Mouse (Mus musculus): ENCODE results near the gene Prickle3. TPM values are rescaled to one million over a fixed set of nuclear protein-coding genes. Genes with fewer than 3 reads are reported as not detected.
"Not testable (repeated sequence)": the region's sequence is repeated elsewhere in the genome, so short reads cannot be mapped to it uniquely, and the experiment has no call there.

Gene Prickle3
- total RNA-seq, 2 experiments from 2014 or later, result 2.6 to 8.4 TPM

DNA sequence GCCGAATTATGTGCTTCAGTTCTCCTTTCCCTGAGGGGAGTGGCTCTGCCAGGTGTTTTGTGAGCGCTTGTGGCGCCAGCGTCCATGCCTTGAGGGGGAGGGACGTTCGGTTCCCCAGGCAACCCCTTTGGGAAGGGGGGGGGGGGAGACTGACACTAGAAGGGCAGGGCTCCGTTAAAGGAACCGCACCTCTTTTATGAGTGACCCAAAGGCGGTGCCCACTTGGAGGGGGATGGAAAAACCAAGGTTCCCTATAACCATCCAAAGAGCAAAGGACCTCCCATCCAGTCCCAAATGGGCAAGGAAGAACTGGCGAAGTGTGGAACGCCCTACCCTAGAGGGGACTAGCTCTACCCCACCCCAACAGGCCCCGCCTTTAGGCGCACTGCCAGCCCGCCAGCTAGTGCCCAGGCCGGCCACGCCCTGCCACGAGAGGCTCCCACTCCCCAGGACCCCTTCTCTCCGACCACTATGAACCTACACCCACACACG lies 13.4 kb downstream of the Prickle3 start:
- peak; percentile 54 for ATAC-seq (replicated peaks; ENCODE audit: poor library complexity, severe bottlenecking)

DNA sequence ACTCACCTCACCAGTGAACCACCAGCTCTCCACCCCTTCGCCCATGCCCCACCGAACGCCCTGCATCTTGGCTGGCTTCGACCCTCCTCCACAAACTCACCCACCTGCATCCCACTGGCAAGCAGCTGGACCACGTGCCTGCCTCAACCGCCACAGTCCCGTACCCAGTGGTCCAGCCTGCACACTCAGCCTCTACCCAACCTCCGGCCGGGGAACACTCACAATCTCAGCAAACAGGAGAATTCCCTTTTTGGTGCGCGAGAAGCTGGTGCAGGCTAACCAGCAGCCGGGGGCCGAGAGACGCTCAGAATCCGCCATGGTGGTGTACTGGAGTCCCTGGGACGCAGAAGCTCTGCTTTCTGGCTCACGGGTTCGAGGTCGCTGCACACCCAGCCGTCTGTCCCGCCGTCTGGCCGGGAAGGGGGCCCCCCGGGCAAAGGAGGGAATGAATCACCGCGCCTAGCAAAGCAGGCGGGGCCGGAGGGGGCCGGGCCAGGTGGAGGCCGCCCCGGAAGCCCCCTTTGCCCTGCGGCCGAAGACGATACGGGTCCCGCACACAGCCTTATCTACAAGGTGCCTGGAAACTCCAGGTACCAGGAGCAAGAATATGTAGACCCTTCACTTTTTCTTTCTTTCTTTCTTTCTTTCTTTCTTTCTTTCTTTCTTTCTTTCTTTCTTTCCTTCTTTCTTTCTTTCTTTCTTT lies 14.0 kb downstream of the Prickle3 start, which contains the start of gene Plp2:
Gene Plp2 (minus strand): TSS at position 470 of the 703 bp plus-strand sequence.
- ATAC-seq (replicated peaks; ENCODE audit: poor library complexity, severe bottlenecking), result peak; percentile 4; the same call in 1 of the 2 replicates

DNA sequence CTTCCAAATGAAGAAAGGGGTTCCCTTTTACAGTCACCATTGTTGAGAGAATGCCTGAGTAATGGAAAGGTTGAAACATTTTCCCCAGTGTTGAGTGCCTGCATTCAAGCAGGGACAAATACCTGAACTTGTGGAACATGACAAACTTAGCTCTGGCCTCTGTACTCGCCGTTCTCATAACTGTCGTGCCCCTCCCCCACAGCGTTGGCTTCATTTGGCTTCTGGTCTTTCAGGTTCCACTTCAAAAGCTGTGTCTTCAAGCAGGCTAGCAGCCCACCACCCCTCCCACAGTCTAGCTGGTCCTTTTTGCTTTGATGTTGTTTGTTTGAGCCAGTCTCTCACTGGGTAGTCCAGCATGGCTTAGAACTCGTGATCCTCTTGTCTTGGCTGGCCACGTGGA lies 15.7 kb downstream of the Prickle3 start:
- no peak for ATAC-seq (replicated peaks; ENCODE audit: poor library complexity, severe bottlenecking)

DNA sequence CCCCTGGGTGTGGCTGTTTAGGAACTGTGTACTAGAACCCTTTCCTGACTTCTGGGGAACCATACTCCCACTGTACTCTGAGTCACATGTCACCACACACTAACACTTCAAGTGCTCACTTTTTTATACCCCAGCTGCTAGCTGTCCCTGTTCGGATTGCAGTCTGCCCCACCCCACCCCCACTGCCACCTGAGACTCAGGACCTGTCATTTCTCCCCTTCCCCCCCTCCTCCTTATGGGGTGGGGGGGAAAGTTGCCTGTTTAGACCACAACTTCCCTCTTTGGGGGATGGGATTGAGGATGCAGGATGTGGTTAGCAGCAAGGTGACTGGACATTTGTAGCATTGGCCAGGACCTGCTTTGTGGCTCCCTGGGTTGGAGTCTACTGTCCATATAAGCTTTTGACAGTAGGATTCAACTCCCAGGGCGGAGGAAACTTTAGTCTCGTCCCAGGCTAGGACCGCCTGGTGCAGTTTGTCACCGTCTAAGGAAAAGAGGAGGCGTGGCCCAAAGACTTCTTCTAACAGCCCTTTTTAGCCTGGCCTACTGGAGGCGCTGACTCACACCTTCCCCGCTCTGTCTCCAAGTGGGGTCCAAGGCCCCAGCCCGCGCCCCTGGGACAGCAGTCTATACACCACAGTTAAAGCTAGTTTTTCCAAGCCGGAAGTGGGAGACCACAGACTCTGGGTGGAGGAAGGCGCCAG lies 16.7 kb downstream of the Prickle3 start:
- peak; percentile 61 for ATAC-seq (replicated peaks; ENCODE audit: poor library complexity, severe bottlenecking)

DNA sequence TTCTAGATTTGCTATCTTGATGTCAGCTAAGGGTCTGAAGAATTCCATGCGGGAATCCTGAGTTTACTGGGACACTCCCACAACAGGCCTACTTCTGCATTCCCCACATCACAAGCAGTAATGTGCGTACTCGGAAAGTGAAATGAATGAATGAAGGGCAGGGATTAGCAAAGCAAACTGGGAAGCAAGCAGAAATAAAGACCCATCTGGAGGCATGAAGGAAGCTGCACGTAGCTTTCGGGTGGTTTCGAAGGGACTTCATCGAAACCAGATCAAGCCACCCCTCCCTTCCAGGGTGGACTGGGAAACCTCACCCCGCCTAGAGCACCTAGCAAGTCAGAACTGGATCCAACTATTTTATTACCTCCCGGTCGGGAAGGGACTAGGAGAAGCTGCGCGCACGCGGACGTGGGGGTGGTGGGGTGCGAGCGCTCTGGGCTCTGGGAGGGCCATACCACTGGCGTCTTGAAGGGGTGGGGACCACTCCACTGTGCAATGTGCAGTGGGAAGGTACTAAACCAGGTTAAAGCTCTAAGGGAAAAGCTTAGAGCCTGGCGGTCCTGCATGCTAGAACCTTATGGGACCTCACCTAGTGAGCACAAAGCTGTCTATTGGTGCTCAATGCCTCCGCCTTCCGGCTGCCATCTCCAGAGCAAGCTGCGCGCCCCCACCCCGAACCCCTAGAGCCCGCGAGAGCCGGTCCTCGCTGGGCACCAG lies 17.4 kb downstream of the Prickle3 start:
- 0 out of 2 replicates have a peak, but pooled peaks have one; percentile 4 for ATAC-seq (replicated peaks; ENCODE audit: poor library complexity, severe bottlenecking)

DNA sequence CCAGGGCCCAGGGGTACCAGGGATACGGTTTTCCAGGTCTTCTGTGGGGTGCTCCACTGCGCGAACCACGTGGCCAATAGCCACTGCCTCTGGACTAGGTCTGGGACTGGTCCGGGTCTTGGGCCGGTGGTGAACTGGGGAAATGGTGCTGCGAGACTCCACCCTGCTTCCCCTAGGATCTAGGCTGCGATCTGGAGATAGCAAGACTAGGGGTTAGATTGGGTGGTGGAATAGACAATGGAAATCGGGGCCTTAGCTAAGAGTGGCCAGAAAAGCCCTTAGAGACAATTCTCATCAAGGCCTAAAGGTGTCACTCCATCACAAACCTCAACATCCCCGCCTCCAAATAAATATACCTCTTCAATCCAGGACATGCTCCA lies 17.9 kb downstream of the Prickle3 start:
- ATAC-seq (replicated peaks; ENCODE audit: poor library complexity, severe bottlenecking), result no peak

DNA sequence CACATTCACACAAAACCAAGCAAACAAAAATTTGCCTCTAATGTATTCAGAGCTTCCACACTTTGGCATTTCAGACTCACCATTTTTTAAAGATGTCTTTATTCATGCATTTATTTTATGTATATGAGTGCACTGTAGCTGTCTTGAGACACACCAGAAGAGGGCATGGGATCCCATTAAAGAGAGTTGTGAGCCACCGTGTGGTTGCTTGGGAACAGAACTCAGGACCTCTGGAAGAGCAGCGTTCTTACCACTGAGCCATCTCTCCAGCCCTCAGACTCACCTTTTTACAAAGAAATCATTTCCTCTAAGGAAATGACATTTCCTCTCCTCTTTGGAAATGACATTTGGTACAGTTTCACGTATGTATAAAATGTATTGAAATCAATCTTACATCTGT lies 21.9 kb downstream of the Prickle3 start:
- ATAC-seq (replicated peaks; ENCODE audit: poor library complexity, severe bottlenecking), result no peak

DNA sequence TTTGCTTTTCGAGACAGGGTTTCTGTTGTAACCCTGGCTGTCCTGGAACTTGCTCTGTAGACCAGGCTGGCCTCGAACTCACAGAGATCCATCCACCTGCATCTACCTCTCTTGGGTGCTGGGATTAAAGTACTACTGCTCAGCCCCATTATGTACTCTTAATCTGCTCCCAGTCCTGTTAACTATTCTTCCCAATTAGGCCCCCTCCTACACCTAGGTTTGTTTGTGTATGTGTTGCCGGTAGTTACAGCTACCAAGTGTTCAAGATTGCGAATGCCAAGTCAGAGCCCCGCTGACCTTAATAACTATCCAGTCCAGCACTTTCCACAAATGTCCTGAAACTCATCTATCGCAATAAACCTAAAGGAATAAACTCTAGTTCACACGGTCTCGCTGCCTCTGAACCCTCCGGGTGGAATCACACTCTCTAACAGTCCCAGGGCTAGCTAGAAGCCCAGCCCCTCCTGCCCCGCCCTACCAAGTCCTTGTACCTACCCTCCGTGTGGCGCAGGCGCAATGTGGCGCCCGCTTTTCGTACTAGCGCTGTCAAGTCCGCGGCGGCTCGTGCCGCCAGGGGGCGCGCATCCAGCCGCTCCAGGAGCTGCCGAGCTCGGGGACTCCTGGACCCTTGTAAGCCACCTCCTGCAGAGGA lies 22.5 kb downstream of the Prickle3 start:
- ATAC-seq (replicated peaks; ENCODE audit: poor library complexity, severe bottlenecking), result peak; percentile 99

DNA sequence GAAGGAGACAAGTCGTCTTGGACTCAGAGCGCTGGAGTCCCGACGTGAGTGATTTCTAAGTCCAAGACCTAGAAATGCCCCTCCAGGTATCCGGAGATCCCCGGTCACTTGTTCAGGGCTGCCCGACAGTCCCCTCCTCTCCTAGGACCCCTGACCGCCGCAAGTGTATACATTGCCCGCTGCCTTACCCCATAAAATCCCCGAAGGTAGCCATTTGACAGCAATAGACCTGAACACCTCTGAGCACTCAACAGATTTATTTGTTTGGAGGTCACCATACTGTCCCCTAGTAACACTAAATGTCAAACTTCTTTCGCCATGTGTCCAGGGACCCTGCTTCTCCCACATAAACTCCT lies 23.0 kb downstream of the Prickle3 start:
- ATAC-seq (replicated peaks; ENCODE audit: poor library complexity, severe bottlenecking), result no peak

DNA sequence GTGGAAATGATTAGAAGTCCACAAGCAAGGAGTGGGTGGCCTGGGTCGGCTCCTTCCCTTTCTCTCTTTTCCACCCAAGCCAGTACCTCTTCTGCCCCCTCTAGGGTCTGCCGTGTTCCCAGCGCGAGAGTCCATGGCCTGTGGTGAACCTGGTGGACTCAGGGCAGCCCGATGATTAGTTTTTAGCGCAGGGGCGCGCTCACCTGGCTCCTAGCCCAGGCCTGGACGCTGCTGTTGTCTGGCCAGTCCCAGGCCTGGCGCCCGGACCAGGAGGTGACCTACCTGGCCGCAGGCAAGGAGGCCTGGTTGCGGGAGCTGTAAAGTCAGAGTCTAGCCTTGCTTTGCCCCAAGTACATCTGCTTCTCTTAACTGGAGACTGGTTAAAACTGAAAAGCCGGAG lies 23.8 kb downstream of the Prickle3 start, which contains the start of gene Magix:
Gene Magix (minus strand): TSS at position 388 of the 400 bp plus-strand sequence.
- no peak for ATAC-seq (replicated peaks; ENCODE audit: poor library complexity, severe bottlenecking)

DNA sequence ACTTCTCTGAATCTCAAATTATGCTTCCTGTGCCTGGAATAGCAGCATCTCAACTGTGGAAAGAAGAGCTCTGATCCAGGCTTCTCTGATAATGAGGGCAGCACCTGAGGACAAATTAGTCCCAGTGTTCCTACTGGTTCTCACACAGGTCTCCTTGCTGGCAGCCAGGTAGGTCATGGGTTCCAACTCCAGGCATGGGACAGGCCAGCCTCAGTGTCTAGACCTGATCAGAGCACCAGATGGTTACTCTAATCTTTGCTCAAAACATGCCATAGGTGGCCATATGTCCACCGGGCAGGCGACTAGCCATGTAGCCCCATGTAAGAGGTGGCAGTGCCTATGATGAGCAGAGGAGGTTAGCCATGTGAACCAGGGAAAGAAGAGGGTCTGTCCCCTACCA lies 31.3 kb downstream of the Prickle3 start:
- no peak for ATAC-seq (replicated peaks; ENCODE audit: poor library complexity, severe bottlenecking)

DNA sequence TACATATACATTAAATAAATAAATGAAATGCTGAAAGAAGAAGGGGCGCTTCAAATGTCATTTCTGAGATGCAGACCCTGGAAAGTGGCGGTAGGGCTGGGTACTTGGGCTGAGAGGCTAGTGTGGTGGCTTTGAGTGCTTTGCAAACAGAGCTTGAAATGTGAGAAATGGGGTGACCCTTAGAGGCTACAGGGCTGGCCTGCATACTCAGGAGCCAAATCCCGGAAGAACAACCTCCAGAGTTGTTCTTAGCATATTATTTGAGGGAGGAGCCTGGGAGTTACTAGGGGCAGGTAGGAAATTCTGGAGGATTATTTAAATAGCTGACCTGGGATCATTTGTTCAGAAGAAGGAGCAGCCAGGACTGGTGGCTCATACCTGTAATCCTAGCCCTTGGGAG lies 33.4 kb downstream of the Prickle3 start:
- no peak for ATAC-seq (replicated peaks; ENCODE audit: poor library complexity, severe bottlenecking)

DNA sequence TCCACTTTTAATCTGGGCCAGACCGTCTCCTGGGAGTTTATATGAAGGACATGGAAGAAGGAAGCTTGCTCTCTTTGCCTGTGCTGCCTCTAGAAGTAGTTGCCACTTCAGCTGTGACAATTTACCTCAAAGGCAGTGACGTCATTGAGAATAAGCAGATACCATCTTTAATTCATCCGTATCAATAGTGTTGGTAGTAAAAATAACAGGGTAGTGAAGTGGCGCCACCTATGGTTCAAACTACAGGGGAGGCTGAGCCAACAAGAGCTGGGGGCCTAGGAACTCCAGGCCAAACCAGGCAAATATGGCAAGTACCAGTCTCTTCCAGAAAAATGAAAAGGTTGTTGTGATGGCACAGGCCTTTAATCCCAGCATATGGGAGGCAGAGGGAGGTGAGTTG lies 35.8 kb downstream of the Prickle3 start:
- ATAC-seq (replicated peaks; ENCODE audit: poor library complexity, severe bottlenecking), result peak; percentile 69

DNA sequence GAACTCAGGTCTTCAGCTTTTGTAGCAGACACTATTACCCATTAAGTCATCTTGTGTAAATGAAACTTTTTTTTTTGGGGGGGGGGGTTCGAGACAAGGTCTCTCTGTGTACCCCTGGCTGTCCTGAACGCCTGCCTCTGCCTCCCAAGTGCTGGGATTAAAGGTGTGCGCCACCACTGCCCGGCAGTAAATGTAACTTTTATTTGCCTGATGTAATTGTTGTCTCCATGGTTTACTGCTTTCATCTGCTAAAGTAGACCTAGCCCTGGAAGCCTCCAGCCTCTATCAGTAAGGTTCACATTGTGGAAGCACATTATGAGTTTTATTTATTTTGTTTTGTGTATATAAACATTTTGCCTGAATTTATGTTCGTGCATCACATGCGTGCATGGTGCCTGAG lies 39.5 kb downstream of the Prickle3 start:
- no peak for ATAC-seq (replicated peaks; ENCODE audit: poor library complexity, severe bottlenecking)

DNA sequence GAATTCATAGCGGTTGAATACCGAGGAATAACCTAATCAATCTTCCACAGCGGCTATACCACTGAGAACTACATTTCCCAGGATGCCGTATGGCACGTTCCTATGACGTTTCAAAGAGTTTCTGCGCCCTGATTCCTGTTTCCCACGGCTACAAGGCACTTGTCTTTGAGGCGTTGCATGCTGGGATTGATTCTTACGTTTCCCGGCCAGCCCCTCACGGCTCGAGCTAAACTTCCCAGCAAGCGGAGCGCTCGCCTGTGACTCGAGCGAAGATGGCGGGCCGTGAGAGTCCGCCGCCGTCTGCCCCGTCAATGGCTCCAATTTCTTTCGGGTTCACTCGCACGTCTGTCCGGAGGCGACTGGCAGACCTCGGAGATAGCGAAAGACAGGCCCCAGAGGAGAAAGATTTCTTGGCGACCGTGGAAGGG lies 39.9 kb downstream of the Prickle3 start, which contains the start of gene Gpkow:
Gene Gpkow (plus strand): TSS at position 178 of the 428 bp plus-strand sequence.
- peak; percentile 99 for ATAC-seq (replicated peaks; ENCODE audit: poor library complexity, severe bottlenecking)

DNA sequence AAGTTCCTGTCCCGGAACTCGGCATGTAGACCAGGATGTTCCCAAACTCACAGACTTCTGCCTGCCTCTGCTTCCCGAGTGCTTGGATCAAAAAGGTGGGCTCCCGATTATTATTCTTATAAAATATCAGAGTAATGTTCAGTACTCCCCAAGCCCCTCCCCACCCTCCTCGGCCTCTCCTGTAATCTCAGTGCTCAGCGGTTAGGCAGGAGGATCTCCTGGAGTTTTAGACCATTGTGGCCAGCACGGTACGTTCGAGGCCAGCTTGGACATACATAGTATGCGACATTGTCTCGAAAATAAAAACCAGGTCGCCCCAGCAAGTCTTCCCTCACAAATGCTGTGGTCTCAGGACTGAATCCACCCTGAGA lies 56.7 kb downstream of the Prickle3 start:
- ATAC-seq (replicated peaks; ENCODE audit: poor library complexity, severe bottlenecking), result not testable (repeated sequence)

DNA sequence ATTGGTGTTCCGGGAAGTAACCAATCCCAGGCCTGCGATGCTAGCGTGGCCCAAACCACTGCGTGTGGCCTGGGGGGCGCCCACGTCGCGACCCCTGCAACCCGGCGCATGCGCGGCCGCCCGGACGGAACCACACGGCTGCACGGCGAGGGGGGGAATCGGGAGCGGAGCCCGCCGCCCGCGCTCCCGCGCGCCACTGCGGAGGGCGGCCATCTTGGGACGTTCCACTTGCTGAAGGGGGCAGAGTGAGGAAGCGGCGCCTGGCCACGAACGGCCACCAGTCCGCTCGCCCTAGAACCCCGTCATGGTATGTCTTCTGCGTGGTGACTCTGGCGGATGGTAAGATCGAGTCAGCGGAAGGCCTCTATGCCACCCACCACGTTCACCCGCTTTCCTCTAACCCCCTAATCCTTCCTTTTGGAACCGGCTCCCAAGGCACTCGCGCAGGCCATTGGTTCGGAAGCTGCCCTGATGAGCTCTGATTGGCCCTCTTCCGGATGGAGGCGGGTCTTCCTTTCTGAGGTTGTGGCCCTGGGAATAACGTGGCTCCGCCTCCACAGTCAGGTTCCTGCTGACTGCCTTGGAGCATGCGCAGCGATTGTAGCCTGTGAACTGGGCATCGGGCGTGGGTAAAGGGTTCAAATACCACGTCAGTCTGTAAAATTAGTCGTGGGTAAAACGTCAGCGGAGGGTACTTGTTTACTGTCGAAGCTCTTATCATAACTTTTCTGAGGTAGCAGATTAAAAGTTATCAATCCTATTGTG lies 57.3 kb downstream of the Prickle3 start, which contains the start of gene Wdr45:
Gene Wdr45 (plus strand): TSS at position 199 of the 765 bp plus-strand sequence.
- peak; percentile 96 for ATAC-seq (replicated peaks; ENCODE audit: poor library complexity, severe bottlenecking)

DNA sequence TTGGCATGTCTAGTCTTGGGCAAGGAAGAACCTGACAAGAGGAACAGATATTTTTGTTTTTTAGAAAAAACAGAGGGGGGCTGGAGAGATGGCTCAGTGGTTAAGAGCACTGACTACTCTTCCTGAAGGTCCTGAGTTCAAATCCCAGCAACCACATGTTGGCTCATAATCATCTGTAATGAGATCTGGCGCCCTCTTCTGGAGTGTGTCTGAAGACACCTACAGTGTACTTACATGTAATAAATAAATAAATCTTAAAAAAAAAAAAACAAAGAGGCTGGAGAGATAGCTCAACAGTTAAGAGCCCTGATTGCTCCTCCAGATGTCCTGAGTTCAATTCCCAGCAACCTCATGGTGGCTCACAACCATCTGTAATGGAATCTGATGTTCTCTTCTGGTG lies 59.0 kb downstream of the Prickle3 start:
- not testable (repeated sequence) for ATAC-seq (replicated peaks; ENCODE audit: poor library complexity, severe bottlenecking)

Data from granulocyte monocyte progenitor cell, adult 5-6 weeks (primary cell).